Mouse (Mus musculus) T-helper 1 cell (primary cell): Measurements from ENCODE around the gene Frmd6.

ENCODE experiments used
- in situ Hi-C: fragments of 300-600 bp; cut with MboI, MseI; formaldehyde crosslinking; loops from one replicate; pipeline ENCODE4 v1.15.1; 2025; ENCODE audit warnings: high pct_unique_total_duplicates

Gene Frmd6

DNA sequence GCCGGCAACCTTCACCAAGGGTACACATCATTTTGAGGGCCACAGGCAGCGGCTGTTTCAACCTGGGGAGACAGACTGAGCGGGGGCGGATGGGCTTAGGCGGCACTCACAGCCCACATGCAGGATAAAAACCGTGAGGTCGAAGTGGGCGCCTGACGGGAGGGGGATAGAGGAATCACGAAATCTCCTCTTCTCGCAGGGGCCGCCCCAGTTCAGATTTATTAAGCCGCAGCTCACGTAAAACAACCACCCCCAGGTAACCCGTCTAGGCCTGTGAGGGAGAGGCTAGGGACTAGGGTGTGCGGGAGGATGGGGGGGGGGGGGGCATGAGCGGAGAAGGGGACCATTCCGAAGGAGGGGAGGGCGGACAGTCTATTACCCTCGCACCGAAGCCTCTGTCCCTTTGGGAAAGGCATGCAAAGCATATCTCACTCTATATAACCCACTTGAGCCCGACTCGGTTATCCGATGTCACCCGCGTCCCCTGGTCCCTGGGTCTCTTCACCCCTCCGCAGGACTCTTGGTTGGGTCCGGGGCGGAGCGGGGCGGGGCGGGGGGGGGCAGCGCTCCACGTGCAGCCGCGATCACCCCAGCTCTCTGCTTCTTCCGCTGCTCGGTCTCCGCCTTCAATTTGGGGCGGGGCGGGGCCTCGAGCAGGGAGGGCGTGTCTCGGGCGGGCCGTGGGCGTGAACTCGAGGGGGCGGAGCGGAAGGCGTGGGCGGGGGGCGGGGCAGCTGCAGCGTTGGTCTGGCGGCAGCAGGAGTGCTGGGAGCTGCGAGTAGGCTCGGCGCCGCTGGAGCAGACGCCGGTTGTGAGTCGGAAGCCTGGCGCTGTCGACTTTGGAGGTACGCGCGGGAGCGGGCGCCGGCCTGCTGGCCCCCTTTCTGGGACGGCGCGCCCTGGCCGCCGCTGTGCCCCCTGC, at the start of gene Frmd6:
Gene Frmd6, plus strand, starts transcription at position 786 of the 922 bp plus-strand sequence.
- in situ Hi-C loops: no loop called here

DNA sequence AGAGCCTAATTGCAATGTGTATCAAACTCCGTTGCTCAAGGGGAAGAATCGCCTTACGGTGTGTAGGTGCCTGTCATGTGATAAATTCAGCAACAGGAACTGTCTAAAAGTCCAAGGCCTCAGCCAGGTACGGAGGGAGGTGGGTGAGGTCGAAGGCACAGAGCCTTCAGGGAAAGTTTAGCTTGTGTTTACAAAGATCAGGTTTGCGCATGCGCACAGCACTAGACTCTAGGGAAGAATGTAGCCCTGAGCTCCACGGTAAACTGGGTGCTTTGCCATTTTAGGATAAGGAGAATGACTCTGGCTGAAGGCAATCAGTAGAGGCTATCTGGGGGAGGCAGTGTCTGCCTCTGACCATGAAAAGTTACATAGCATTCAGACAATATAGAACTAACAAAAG, 49.7 kb upstream of the Frmd6 start:
- in situ Hi-C loops: no loop called here

DNA sequence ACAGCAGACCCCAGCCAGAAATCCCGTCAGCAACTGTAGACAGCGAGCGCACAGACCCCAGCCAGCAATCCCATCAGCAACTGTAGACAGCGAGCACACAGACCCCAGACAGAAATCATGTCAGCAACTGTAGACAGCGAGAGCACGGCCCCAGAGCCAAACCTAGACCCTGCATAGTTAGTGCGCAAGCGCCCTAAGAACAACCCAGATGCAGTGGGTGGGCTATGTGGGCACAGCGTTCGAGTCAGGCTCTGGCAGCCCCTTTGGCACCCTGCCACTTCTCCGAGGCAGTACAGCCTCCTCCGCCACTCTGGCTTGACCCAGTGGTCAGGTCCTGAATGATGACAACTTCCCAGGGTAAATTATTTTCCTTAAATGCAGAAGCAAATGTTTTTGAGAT, 48.6 kb upstream of the Frmd6 start:
- in situ Hi-C loops: no loop called here

- in situ Hi-C loops: no loop called here
Measured at GRCm38 (mm10) chr12:70777466-70777865, 47.8 kb upstream of the Frmd6 start.

DNA sequence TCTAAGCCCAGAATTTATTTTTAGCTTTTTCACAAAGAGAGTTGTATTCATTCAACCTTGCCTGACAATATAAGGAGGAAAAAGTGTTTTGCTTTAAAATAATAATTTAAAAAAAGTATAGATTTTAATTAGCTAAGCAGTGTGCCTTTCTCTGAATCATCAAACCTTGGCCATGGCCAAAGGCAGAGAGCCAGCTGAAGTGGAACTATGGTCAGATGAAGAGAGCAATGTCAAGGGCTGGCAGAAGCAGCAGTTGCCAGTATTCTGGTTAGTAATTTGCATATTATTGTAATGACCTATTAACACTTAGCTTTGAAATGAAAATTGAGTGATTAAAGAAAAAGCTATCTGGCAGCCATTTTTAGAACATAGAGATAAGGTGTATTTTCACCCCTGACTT, 47.4 kb upstream of the Frmd6 start:
- in situ Hi-C loops: no loop called here

GRCm38 (mm10) chr12:70778271-70778670, 47.0 kb upstream of the Frmd6 start:
- in situ Hi-C loops: no loop called here

- in situ Hi-C loops: no loop called here
Measured at GRCm38 (mm10) chr12:70778724-70779123, 46.6 kb upstream of the Frmd6 start.

- in situ Hi-C loops: no loop called here
Measured at GRCm38 (mm10) chr12:70783049-70783448, 42.3 kb upstream of the Frmd6 start.

GRCm38 (mm10) chr12:70783475-70784239, 41.7 kb upstream of the Frmd6 start:
- in situ Hi-C loops: no loop called here

DNA sequence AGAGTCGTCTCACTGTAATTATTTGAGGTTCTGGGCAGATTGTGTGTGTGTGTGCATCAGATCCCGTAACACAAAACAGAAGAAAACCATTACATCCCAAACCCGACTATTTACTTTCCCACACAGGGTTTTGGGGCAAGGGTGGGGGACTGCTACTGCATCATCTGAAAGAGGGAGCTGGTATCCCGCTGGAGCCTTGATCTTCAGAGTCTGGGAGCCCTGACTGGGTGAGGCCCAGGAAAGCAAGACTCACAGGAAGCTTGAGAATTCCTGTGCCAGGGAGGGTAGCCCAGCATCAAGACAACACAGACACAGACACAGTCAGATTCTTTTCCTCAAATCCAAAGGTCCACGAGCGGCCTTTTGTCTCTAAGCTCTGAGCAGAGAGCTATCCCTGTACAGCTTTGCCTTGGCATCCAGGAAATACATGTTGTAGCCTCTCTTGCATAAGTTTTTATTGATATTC, 41.0 kb upstream of the Frmd6 start:
- in situ Hi-C loops: no loop called here

DNA sequence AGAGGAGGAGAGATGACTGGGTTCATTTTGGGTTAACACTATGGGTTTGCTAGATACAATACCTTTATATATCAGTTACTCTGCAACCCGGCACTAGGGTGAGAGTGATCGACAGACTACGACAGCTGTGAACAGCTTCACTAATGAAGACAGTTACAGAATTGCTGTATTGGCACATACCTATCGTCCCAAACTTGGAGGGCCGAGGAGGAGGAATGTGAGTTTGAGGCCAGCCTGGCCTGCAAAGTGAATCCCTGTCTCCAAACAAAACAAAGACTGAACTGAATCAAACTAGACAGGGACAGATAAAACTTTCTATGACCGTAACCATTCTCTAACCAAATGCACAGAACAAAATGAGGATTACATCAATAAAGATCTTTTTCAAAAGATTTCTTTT, 36.0 kb upstream of the Frmd6 start:
- in situ Hi-C loops: no loop called here

DNA sequence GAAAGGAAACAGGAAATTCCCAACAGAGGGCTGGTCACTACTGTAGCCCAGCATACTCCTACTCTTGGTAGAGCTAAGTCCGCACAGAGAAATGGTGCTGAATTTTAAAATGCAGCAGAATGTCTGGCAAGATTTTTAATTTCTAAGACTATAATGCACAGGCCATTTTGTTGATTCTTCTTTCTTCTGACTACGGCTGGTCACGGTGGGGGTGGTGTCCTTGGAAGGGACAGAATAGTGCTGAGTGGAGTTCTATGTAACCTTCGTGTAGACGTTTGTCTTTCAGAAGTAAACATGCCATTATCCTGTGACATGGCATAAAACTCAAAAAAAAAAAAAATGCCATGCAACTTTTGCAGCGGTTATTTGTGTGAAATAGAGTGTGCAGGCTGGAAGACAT, 32.0 kb upstream of the Frmd6 start:
- in situ Hi-C loops: no loop called here

DNA sequence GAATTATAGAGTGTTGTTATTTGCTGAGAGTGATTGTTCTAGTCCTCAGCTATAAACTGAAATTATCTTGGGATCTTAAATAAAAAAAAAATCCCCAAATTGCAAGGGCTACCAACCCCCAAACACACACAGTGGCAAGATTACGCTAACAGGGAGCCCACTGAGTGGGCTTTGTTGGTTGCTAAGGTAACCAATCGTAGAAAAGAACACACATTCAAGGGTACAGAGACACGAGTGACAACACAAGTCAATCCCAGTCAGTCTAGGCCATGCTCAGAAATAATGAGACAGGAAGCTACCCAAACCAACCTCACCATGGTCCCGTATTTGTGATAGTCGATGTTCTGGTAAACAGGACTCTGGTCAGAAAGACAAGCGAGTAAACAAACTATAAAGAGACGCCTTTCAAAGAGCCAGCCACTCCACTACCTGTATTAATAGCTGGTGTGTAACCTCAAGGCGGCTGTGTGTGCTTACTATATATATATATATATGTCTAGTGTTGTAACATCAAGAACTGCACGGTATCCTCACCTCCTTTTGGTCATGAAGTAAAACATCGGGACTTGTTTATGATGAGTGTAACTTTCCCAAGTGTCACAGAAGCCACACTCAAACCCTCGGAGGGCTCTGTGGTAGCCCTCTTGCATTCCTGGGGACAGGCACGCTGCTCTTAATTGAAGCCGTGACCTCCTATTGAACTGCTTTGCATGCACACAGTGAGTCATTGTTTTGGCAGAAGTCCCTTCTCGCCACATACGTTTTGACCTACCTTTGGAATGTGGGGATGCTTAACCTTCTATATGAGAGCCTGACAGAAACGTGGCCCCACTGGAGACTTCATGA, 30.5 kb upstream of the Frmd6 start:
- in situ Hi-C loops: no loop called here

DNA sequence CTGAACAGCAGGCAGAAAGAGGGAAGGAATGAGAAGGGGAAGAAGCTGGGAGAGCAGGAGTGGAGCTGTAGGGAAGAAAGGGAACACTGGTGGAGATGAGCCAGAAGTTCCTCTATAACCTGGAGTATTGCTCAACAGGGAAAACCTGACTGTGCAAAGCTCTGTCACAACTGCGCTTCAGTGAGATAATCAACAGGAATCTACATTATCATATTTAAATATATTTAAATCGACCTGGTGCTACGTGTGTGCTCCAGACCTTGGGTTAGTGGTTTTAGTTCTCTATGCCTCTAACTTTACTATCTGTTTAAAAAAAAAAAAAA, 30.0 kb upstream of the Frmd6 start:
- in situ Hi-C loops: no loop called here

DNA sequence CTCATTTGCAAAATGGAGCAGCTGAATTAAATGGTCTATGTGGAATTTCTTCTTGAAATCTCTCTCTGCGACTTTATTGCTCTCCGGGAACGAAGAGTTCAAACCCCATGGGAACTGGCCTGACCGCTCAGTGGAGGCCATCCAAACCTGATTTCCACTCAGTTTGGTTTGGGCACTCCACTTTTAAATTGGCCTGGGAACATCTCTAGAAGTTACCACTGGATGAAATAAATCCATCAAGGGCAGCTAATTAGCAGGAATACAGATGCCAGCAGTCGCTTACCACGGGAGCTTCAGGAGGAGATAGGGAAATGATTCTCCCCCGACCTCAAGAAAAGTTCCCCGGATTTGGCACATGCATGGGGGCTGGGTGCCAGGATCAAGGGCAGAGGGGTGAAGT, 26.8 kb upstream of the Frmd6 start:
- in situ Hi-C loops: no loop called here

DNA sequence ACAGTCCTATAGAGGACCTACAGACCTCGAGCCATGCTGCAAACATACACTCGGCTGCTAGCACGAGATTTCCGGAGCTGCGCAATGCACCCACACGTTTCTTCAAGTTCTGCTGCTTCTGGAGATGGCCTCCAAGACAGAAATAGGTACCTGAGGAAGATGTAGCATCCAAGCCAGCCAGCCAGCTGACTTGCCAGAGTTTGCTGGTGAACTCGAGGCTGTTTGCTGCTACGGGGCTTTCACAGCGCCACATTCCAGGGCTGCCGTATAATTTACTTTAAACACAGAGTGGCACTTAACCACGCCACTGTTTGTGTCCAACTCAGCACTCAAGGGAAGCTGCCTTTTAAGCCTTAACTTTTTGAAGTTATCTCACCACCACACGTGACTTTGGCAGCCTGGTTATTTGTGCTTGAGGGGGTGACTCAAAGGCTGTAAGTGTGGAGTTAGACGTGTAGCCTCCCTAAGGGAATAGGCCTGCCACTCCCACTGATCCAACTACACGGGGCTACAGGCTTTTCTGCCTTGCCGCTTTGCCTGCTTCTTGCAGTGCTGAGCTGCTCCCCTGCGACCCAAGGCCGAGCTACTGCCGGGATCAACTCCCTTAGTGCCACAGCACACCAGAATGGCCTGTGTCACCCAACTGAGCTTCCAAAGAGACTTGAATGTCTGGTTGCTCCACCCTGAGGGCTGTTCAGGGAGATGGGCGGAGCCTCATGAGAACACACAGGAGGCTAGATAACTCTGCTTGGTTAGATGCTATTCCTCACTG, 25.9 kb upstream of the Frmd6 start:
- in situ Hi-C loops: no loop called here

- in situ Hi-C loops: no loop called here
Measured at GRCm38 (mm10) chr12:70800086-70800485, 25.2 kb upstream of the Frmd6 start.

- in situ Hi-C loops: no loop called here
Measured at GRCm38 (mm10) chr12:70801361-70801760, 24.0 kb upstream of the Frmd6 start.

GRCm38 (mm10) chr12:70803494-70803893, 21.8 kb upstream of the Frmd6 start:
- in situ Hi-C loops: no loop called here

GRCm38 (mm10) chr12:70804989-70805388, 20.3 kb upstream of the Frmd6 start:
- in situ Hi-C loops: loop anchor here (5.0 kb wide), 1 partner anchor 93 kb away; no protein-coding TSS in a partner anchor

- in situ Hi-C loops: loop anchor here (5.0 kb wide), 1 partner anchor 95 kb away; no protein-coding TSS in a partner anchor
Measured at GRCm38 (mm10) chr12:70807543-70807942, 17.8 kb upstream of the Frmd6 start.
